Comparison of ENCODE assay signal across 15 mouse cellular contexts in genomic region chr5:146947497-146947896, GRCm38 (mm10). TPM values are rescaled to one million over a fixed set of nuclear protein-coding genes. Genes with fewer than 3 reads are reported as not detected.
A peak's percentile ranks its signal among the peaks of the same experiment; 100 is the strongest.
DNase-seq lines count a peak whose midpoint lies in the region; ATAC-seq and TF ChIP-seq lines count a peak whose summit lies in the region.
"Had no signal": no experiment of that assay in that cellular context is flagged by ENCODE, and none has a peak within 500 bp of the region (broad histone marks: within the 10 kb centered on the region; RNA-seq: fewer than 3 reads in every experiment).

No protein-coding gene starts in this region.

- dilution Hi-C loops in CH12.LX (cut with MboI; ENCODE audit: extremely low pct_ligation_motif_present, extremely low pct_unique_long_range_greater_than_20kb, low sequenced_read_pairs) = no loop called here

- 80% methylated on average over 6 of the region's 6 CpGs for WGBS in heart, adult 2 months
- WGBS in liver, postnatal 0 days (ENCODE audit: insufficient replicate concordance) = 41% methylated on average over 6 of the region's 6 CpGs

- H3K4me2 ChIP-seq in CH12.LX (ENCODE audit: insufficient read depth, low read depth, poor library complexity, severe bottlenecking) = no peak overlapping the region
- peak overlapping the region; percentile 97; the same call in 1 of the 2 replicates for H3K4me2 ChIP-seq in liver, postnatal 0 days (ENCODE audit: low read depth, low read length)

- H3K27ac ChIP-seq in heart, adult 2 months = peak overlapping the region; percentile 11; the same call in 1 of the 2 replicates
- H3K27ac ChIP-seq in CH12.LX (ENCODE audit: insufficient read depth, low read depth) = no peak overlapping the region
- H3K27ac ChIP-seq in liver, postnatal 0 days (ENCODE audit: low read depth) = no peak overlapping the region

- no peak for TF ChIP-seq CTCF in heart, adult 2 months (IDR thresholded peaks at IDR 0.05)
- TF ChIP-seq CTCF in CH12.LX (conservative IDR thresholded peaks at IDR 0.05 in 1 of 2, IDR thresholded peaks at IDR 0.05 in 1 of 2; ENCODE audit: low read depth in 2 of 2, low read length in 2 of 2) = no peak
- TF ChIP-seq CTCF in liver, postnatal 0 days (IDR thresholded peaks at IDR 0.05; ENCODE audit: low read depth) = no peak

- TF ChIP-seq EP300 in heart, adult 2 months (IDR thresholded peaks at IDR 0.05; ENCODE audit: insufficient read depth, low read depth, low read length) = no peak
- no peak for TF ChIP-seq EP300 in CH12.LX (IDR thresholded peaks at IDR 0.05; ENCODE audit: low read length)
- no peak for TF ChIP-seq EP300 in liver, postnatal 0 days (IDR thresholded peaks at IDR 0.05; ENCODE audit: low read depth)

- no peak for TF ChIP-seq POLR2A in heart, adult 2 months (IDR thresholded peaks at IDR 0.05; ENCODE audit: insufficient read depth, low read depth, low read length)
- TF ChIP-seq POLR2A in CH12.LX (IDR thresholded peaks at IDR 0.05; ENCODE audit: low read depth, low read length) = no peak

- no peak overlapping the region for H3K9ac ChIP-seq in heart, adult 2 months (ENCODE audit: low read depth, low read length)
- no peak overlapping the region for H3K9ac ChIP-seq in CH12.LX (ENCODE audit: insufficient read depth, low read depth)
- H3K9ac ChIP-seq in liver, postnatal 0 days (replicated peaks) = no peak overlapping the region

- no peak for TF ChIP-seq RAD21 in CH12.LX (IDR thresholded peaks at IDR 0.05; ENCODE audit: low read depth, low read length)

- H3K36me3 ChIP-seq in heart, adult 2 months (ENCODE audit: control insufficient read depth, insufficient read depth, low read length) = no peaks in the 10 kb centered on the region
- H3K36me3 ChIP-seq in CH12.LX (replicated peaks in 1 of 2; ENCODE audit: control insufficient read depth in 1 of 2, insufficient read depth in 1 of 2, low read length in 1 of 2) = peaks cover 16 to 24% of the 10 kb centered on the region in 2 experiments
- peaks cover 20% of the 10 kb centered on the region for H3K36me3 ChIP-seq in liver, postnatal 0 days (replicated peaks; ENCODE audit: insufficient read depth, low read length)

- intact Hi-C loops in heart, adult 2 months (cut with DNase I) = no loop called here
- intact Hi-C loops in heart, postnatal 14 days (cut with DNase I) = loop anchor here (10.0 kb wide), 1 partner anchor 347 kb away; no protein-coding TSS in a partner anchor

- peaks cover 4% of the 10 kb centered on the region for H3K4me1 ChIP-seq in heart, adult 2 months (ENCODE audit: control insufficient read depth, insufficient read depth, low read length)
- peaks cover 0 to 18% of the 10 kb centered on the region in 2 experiments; a peak in 2 of 4 replicates for H3K4me1 ChIP-seq in CH12.LX (ENCODE audit: control insufficient read depth in 1 of 2, insufficient read depth in 2 of 2)
- peaks cover 18% of the 10 kb centered on the region for H3K4me1 ChIP-seq in liver, postnatal 0 days (ENCODE audit: insufficient read depth)

- H3K27me3 ChIP-seq in heart, adult 2 months (ENCODE audit: control insufficient read depth, insufficient read depth, low read length) = no peaks in the 10 kb centered on the region
- H3K27me3 ChIP-seq in CH12.LX (replicated peaks) = no peaks in the 10 kb centered on the region
- H3K27me3 ChIP-seq in liver, postnatal 0 days (ENCODE audit: insufficient read depth, low read length) = no peaks in the 10 kb centered on the region
- H3K27me3 ChIP-seq: lung, embryonic 15.5 days; Patski had no signal

- peaks cover 2% of the 10 kb centered on the region for H3K79me2 ChIP-seq in heart, adult 2 months (replicated peaks; ENCODE audit: control insufficient read depth, insufficient read depth, low read length)
- peaks cover 22% of the 10 kb centered on the region for H3K79me2 ChIP-seq in CH12.LX (replicated peaks; ENCODE audit: control insufficient read depth, extremely low read depth, insufficient read depth, poor library complexity, severe bottlenecking)

- ATAC-seq in common myeloid progenitor, adult 5-6 weeks (replicated peaks; ENCODE audit: low read depth, poor library complexity, severe bottlenecking) = peak; percentile 42; the same call in 1 of the 2 replicates
- no peak for ATAC-seq in liver, postnatal 0 days

- in situ Hi-C loops in CH12.LX (cut with MboI; ENCODE audit: low pct_ligation_motif_present, low pct_unique_long_range_greater_than_20kb, low sequenced_read_pairs) = loop anchor here (10.0 kb wide), 1 partner anchor 287 kb away; no protein-coding TSS in a partner anchor

- H3K4me3 ChIP-seq in heart, adult 2 months = no peak overlapping the region
- H3K4me3 ChIP-seq in CH12.LX (replicated peaks in 1 of 3; ENCODE audit: low read depth in 2 of 3, low read length in 2 of 3, poor library complexity in 1 of 3) = no peak overlapping the region
- H3K4me3 ChIP-seq in liver, postnatal 0 days (ENCODE audit: low read depth, low read length) = no peak overlapping the region

- DNase-seq in heart, adult 2 months = no peak
- no peak for DNase-seq in heart, postnatal 14 days
- no peak for DNase-seq in CH12.LX (ENCODE audit: extremely low read depth)
- DNase-seq in liver, postnatal 0 days = no peak
- no peak for DNase-seq in cerebellum, postnatal 14 days
- DNase-seq in retina, postnatal 1 day = no peak
- no peak for DNase-seq in c-Kit-positive CD71-positive TER-119-positive erythroid progenitor cells, embryonic 14.5 days (ENCODE audit: low spot score)
- DNase-seq: adrenal gland, postnatal 36 days; cerebellum, postnatal 10 days; kidney, adult 18-20 months; kidney, postnatal 10 days; thymus, adult 18-20 months had no signal

- H3K9me3 ChIP-seq in CH12.LX (replicated peaks; ENCODE audit: low read length) = peaks cover 6% of the 10 kb centered on the region
- H3K9me3 ChIP-seq in liver, postnatal 0 days (ENCODE audit: low read length) = no peaks in the 10 kb centered on the region
- H3K9me3 ChIP-seq: lung, embryonic 15.5 days had no signal

TF ChIP-seq in CH12.LX, 34 proteins besides CTCF, POLR2A, EP300 and RAD21:
- TF ChIP-seq ZKSCAN1 (IDR thresholded peaks at IDR 0.05; ENCODE audit: borderline replicate concordance, low read depth, low read length) (no peak), PAX5 (IDR thresholded peaks at IDR 0.05; ENCODE audit: low read length) (no peak), MAFK (IDR thresholded peaks at IDR 0.05; ENCODE audit: insufficient replicate concordance, low read length) (no peak), MAX (IDR thresholded peaks at IDR 0.05; ENCODE audit: low read length) (no peak), ZNF384 (IDR thresholded peaks at IDR 0.05; ENCODE audit: low read depth, low read length) (peak; percentile 25; the same call in 1 of the 2 replicates), E2F4 (IDR thresholded peaks at IDR 0.05; ENCODE audit: insufficient replicate concordance, low read depth, low read length) (no peak), JUND (conservative IDR thresholded peaks at IDR 0.05; ENCODE audit: low read depth, low read length) (no peak)

RNA-seq across cellular contexts. Expression of gene Gtf3a, which starts 1.0 kb away (rescaled TPM):
- total RNA-seq in heart, adult 2 months (2021) = 10 to 100 TPM; 18.4 to 19.2 TPM
- polyA plus RNA-seq in heart, adult 2 months (2012; rRNA removed) = 19.2 and 23.0 TPM in 2 replicates
- total RNA-seq in heart, postnatal 14 days (2021) = 10 to 100 TPM; 20.4 to 21.5 TPM
- total RNA-seq in CH12.LX (2012; rRNA removed) (130 and 134 TPM in 2 replicates), CH12.LX (2014; rRNA removed) (110 and 116 TPM in 2 replicates)
- 133 and 134 TPM in 2 replicates for polyA plus RNA-seq in CH12.LX (2012; ENCODE audit: insufficient read length, low read depth)
- total RNA-seq in common myeloid progenitor, adult 5-6 weeks (2017) = 144 and 171 TPM in 2 replicates
- polyA plus RNA-seq in liver, postnatal 0 days (2015; fragmentation: Nextera tagmentation; extraction: Ambion mirVana) = 31.6 and 33.5 TPM in 2 replicates

RNA-seq across cellular contexts. Expression of gene Mtif3, which starts 16.1 kb away (rescaled TPM):
- 10 to 100 TPM; 21.0 to 23.3 TPM for total RNA-seq in heart, adult 2 months (2021)
- 12.2 and 18.1 TPM in 2 replicates for polyA plus RNA-seq in heart, adult 2 months (2012; rRNA removed)
- total RNA-seq in heart, postnatal 14 days (2021) = 10 to 100 TPM; 20.8 to 22.0 TPM
- total RNA-seq in CH12.LX (2012; rRNA removed) (15.2 and 17.8 TPM in 2 replicates), CH12.LX (2014; rRNA removed) (26.7 TPM in 2 replicates)
- 24.3 and 25.6 TPM in 2 replicates for polyA plus RNA-seq in CH12.LX (2012; ENCODE audit: insufficient read length, low read depth)
- total RNA-seq in common myeloid progenitor, adult 5-6 weeks (2017) = 25.1 and 27.8 TPM in 2 replicates
- polyA plus RNA-seq in liver, postnatal 0 days (2015; fragmentation: Nextera tagmentation; extraction: Ambion mirVana) = 12.5 and 12.7 TPM in 2 replicates
